Mouse (Mus musculus): ENCODE measurements around the gene Rbbp4. TPM values are rescaled to one million over a fixed set of nuclear protein-coding genes. Genes with fewer than 3 reads are reported as not detected.

The Rbbp4 gene
- polyA plus RNA-seq, 1 experiment from 2014 or later = 153 TPM

- ATAC-seq (ENCODE audit: low FRiP score, low TSS enrichment) (no peak), DNase-seq (ENCODE audit: low spot score) (no peak)
- Histone ChIP-seq H3K36me3 (ENCODE audit: control insufficient read depth, insufficient read depth, low read length) (no peaks in the 10 kb centered on the region), H3K27ac (replicated peaks) (0 out of 2 replicates have a peak overlapping the region, but pooled peaks have one; percentile 24), H3K27me3 (ENCODE audit: control insufficient read depth, insufficient read depth, low read length) (no peaks in the 10 kb centered on the region), H3K4me2 (replicated peaks; ENCODE audit: low read depth) (no peak overlapping the region), H3K4me1 (replicated peaks; ENCODE audit: control insufficient read depth, insufficient read depth) (peaks cover 8% of the 10 kb centered on the region; the same call in 1 of the 2 replicates), H3K9me3 (ENCODE audit: control insufficient read depth, low read length) (no peaks in the 10 kb centered on the region), H3K9ac (ENCODE audit: low read length) (no peak overlapping the region), H3K4me3 (ENCODE audit: low read depth, low read length) (no peak overlapping the region)
- WGBS = 75% methylated on average over 4 of the region's 4 CpGs
- TF ChIP-seq CTCF (IDR thresholded peaks at IDR 0.05; ENCODE audit: low read depth) (no peak), EP300 (optimal IDR thresholded peaks at IDR 0.05) (no peak)
Observed at GRCm38 (mm10) chr4:129259101-129259500, 76.1 kb downstream of the Rbbp4 start.

Small RNA genes within 50 kb of the gene (microRNA-seq; reads per million reads assigned to microRNA genes)
- gene Gm22994 = not detected

Other genes starting within 250 kb of the Rbbp4 start
- gene Tmem54, start 229.8 kb downstream of the Rbbp4 start, polyA plus RNA-seq (2015; fragmentation: Nextera tagmentation; extraction: Ambion mirVana) = 106 and 115 TPM in 2 replicates
- 0.91 and 0.99 TPM in 2 replicates for gene Hpca, start 213.3 kb downstream of the Rbbp4 start, polyA plus RNA-seq (2015; fragmentation: Nextera tagmentation; extraction: Ambion mirVana)
- 2.0 and 2.4 TPM in 2 replicates for gene Fndc5, start 198.4 kb downstream of the Rbbp4 start, polyA plus RNA-seq (2015; fragmentation: Nextera tagmentation; extraction: Ambion mirVana)
- gene S100pbp, start 145.6 kb downstream of the Rbbp4 start, polyA plus RNA-seq (2015; fragmentation: Nextera tagmentation; extraction: Ambion mirVana) = 3.7 and 4.5 TPM in 2 replicates
- 41.3 and 44.2 TPM in 2 replicates for gene Yars, start 145.6 kb downstream of the Rbbp4 start, polyA plus RNA-seq (2015; fragmentation: Nextera tagmentation; extraction: Ambion mirVana)
- gene C77080, start 74.0 kb downstream of the Rbbp4 start, polyA plus RNA-seq (2015; fragmentation: Nextera tagmentation; extraction: Ambion mirVana) = 9.6 and 10.3 TPM in 2 replicates
- gene Sync, start 47.8 kb downstream of the Rbbp4 start, polyA plus RNA-seq (2015; fragmentation: Nextera tagmentation; extraction: Ambion mirVana) = 2.9 and 3.2 TPM in 2 replicates
- 41.7 and 42.5 TPM in 2 replicates for gene Zbtb8os, start 325 bp upstream of the Rbbp4 start, polyA plus RNA-seq (2015; fragmentation: Nextera tagmentation; extraction: Ambion mirVana)
- 12.2 and 13.0 TPM in 2 replicates for gene Zbtb8a, start 42.7 kb upstream of the Rbbp4 start, polyA plus RNA-seq (2015; fragmentation: Nextera tagmentation; extraction: Ambion mirVana)
- 0.68 and 0.72 TPM in 2 replicates for gene Zbtb8b, start 105.5 kb upstream of the Rbbp4 start, polyA plus RNA-seq (2015; fragmentation: Nextera tagmentation; extraction: Ambion mirVana)
- gene Bsdc1, start 126.2 kb upstream of the Rbbp4 start, polyA plus RNA-seq (2015; fragmentation: Nextera tagmentation; extraction: Ambion mirVana) = 16.7 and 17.9 TPM in 2 replicates
- gene Tssk3, start 155.7 kb upstream of the Rbbp4 start, polyA plus RNA-seq (2015; fragmentation: Nextera tagmentation; extraction: Ambion mirVana) = 0.07 TPM in 1 of 2 replicates, not detected in the other
- gene Fam229a, start 155.8 kb upstream of the Rbbp4 start, polyA plus RNA-seq (2015; fragmentation: Nextera tagmentation; extraction: Ambion mirVana) = 0.36 and 0.44 TPM in 2 replicates
- gene Marcksl1, start 178.2 kb upstream of the Rbbp4 start, polyA plus RNA-seq (2015; fragmentation: Nextera tagmentation; extraction: Ambion mirVana) = 153 and 174 TPM in 2 replicates
- gene Hdac1, start 207.3 kb upstream of the Rbbp4 start, polyA plus RNA-seq (2015; fragmentation: Nextera tagmentation; extraction: Ambion mirVana) = 110 TPM in 2 replicates
- 1.7 and 1.9 TPM in 2 replicates for gene Lck, start 238.3 kb upstream of the Rbbp4 start, polyA plus RNA-seq (2015; fragmentation: Nextera tagmentation; extraction: Ambion mirVana)
- 1.2 and 1.9 TPM in 2 replicates for gene Fam167b, start 243.2 kb upstream of the Rbbp4 start, polyA plus RNA-seq (2015; fragmentation: Nextera tagmentation; extraction: Ambion mirVana)